Mouse (Mus musculus) limb, embryonic 14.5 days (tissue): ENCODE results near the gene Nck2. TPM values are rescaled to one million over a fixed set of nuclear protein-coding genes. Genes with fewer than 3 reads are reported as not detected.
"Not testable (repeated sequence)": the region's sequence is repeated elsewhere in the genome, so short reads cannot be mapped to it uniquely, and the experiment has no call there.

Experiments
- ATAC-seq: fragments of 200-750 bp; cut with Nextera tagmentation; 2 replicates; pipeline ENCODE4 v1.8.0; 2017; ENCODE audit warnings: low read depth, moderate number of reproducible peaks, moderate TSS enrichment; ENCODE audit not compliant: low FRiP score
- DNase-seq: peaks from one replicate; pipeline ENCODE4 v3.0.0-alpha.2; 2015; ENCODE audit warnings: low spot score
- H3K27ac ChIP-seq: fragments of 300-500 bp; sonication (generic); replicated peaks from 2 replicates; pipeline ENCODE4 v1.5.1; 2014; ENCODE audit warnings: low read depth, mild to moderate bottlenecking, low read length, moderate library complexity, mixed read lengths
- H3K27me3 ChIP-seq: fragments of 300-500 bp; sonication (generic); 2 replicates; pipeline ENCODE4 v1.6.1; 2014; ENCODE audit warnings: low read length, mixed read lengths; ENCODE audit not compliant: control insufficient read depth, insufficient read depth
- H3K36me3 ChIP-seq: fragments of 300-500 bp; sonication (generic); 2 replicates; pipeline ENCODE4 v1.6.1; 2014; ENCODE audit warnings: mild to moderate bottlenecking, low read length, moderate library complexity, mixed read lengths; ENCODE audit not compliant: control insufficient read depth, insufficient read depth
- H3K4me1 ChIP-seq: fragments of 300-500 bp; sonication (generic); 2 replicates; pipeline ENCODE4 v1.6.1; 2014; ENCODE audit warnings: antibody characterized with exemption, low read length, mixed read lengths; ENCODE audit not compliant: control insufficient read depth, insufficient read depth
- H3K4me2 ChIP-seq: fragments of 300-500 bp; sonication (generic); replicated peaks from 2 replicates; pipeline ENCODE4 v1.6.1; 2014; ENCODE audit warnings: low read depth, mild to moderate bottlenecking, low read length, moderate library complexity; ENCODE audit not compliant: severe bottlenecking
- H3K4me3 ChIP-seq: fragments of 300-500 bp; sonication (generic); replicated peaks from 2 replicates; pipeline ENCODE4 v1.5.1; 2014; ENCODE audit warnings: low read length
- H3K9ac ChIP-seq: fragments of 300-500 bp; sonication (generic); 2 replicates; pipeline ENCODE4 v1.6.1; 2014; ENCODE audit warnings: mild to moderate bottlenecking, low read depth, low read length, moderate library complexity; ENCODE audit not compliant: severe bottlenecking
- H3K9me3 ChIP-seq: fragments of 300-500 bp; sonication (generic); 2 replicates; pipeline ENCODE4 v1.6.1; 2016; ENCODE audit warnings: low read length; ENCODE audit not compliant: control insufficient read depth
- POLR2A ChIP-seq: fragments of 200-500 bp; IDR thresholded peaks from 2 replicates; pipeline ENCODE4 v1.8.0; 2012; ENCODE audit warnings: inconsistent platforms, mild to moderate bottlenecking, moderate library complexity, borderline replicate concordance; ENCODE audit not compliant: insufficient read depth, insufficient read length; ENCODE audit errors: extremely low read depth
- WGBS: fragments of 180-500 bp; shearing (Covaris S2); extraction: QIAGEN DNeasy Blood & Tissue Kit; methylation state at CpG from one replicate; pipeline ENCODE4 v1.1.7; 2014; 5-methylcytosine and 5-hydroxymethylcytosine counted together
- polyA plus RNA-seq, 2 experiments: library from polyadenylated mRNA; depleted of rRNA in 1 of 2; stranded (reverse) in 1 of 2; unstranded in 1 of 2; fragments of >200 nt; fragmentation: Nextera tagmentation in 1 of 2; extraction: Ambion mirVana in 1 of 2; gene quantifications; 2 replicates each; pipeline versions ENCODE4 v1.2.1 to v1.2.3; 2012 to 2014

The Nck2 gene
- polyA plus RNA-seq, 2 experiments, result 38.8 to 43.3 TPM

DNA sequence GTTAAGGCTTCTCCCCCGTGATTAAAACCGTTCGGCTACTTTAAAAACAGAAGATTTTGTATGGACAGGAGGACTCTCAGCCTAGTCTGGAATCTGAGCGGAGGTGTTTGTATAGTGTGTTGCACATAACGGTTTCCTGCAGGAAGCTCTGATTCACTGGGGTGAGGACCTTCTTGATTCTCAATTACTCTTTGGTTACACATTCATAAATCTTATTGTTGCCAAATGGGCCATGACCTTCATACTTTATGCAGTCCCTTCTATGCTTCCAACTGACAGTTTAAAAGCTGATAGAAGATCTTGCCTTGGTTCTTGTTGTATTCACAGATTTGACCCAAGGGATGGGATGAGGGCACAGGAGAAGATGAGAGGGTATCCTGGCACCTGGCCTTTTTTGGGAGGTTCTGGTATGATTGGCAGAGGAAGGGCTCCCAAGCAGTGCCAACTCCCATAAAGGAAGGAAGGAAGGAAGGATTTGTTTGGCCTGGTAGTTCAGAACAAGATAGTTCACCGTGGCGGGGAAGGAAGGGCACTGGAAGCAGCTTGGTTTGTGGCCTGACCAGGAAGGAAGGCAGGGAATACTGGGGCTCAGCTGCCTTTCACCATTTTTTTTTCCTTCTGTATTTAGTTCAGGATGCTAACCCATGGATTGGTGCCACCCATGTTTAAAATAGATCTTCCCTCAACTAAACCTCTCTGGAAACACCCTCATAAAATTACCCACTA lies 86.1 kb downstream of the Nck2 start:
- no peak for DNase-seq
- WGBS, result 62% methylated on average over 7 of the region's 7 CpGs
- no peak overlapping the region for H3K4me2 ChIP-seq
- H3K9ac ChIP-seq, result no peak overlapping the region
- H3K4me3 ChIP-seq, result no peak overlapping the region
- no peaks in the 10 kb centered on the region for H3K9me3 ChIP-seq
- H3K36me3 ChIP-seq, result 0 out of 2 replicates have a peak, but pooled peaks cover 8% of the 10 kb centered on the region
- no peak overlapping the region for H3K27ac ChIP-seq
- no peaks in the 10 kb centered on the region for H3K27me3 ChIP-seq
- H3K4me1 ChIP-seq, result peaks cover 15% of the 10 kb centered on the region
- no peak for ATAC-seq
- no peak for TF ChIP-seq POLR2A

DNA sequence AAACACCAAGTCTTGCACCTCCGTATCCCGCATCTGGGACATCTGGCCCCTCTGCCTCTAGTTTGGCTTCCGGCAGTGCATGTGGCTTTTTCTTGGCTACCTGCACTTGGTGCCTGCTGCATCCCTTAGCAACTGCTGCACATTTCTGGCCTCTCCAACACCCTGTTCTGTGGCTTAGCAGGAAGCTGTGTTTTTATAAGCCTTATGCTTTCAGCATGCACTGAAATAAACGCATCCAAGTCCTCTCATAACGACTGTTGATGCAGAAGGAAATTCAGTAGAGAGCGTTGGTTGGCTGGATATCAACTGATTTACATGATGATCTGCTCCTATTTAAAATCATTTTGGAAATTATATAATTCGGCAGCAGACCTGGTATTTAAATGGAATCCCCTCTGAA lies 86.9 kb downstream of the Nck2 start:
- no peak overlapping the region for H3K27ac ChIP-seq
- DNase-seq, result no peak
- 47% methylated on average over 7 of the region's 7 CpGs for WGBS
- 0 out of 2 replicates have a peak, but pooled peaks cover 8% of the 10 kb centered on the region for H3K36me3 ChIP-seq
- no peak overlapping the region for H3K4me2 ChIP-seq
- H3K9ac ChIP-seq, result no peak overlapping the region
- H3K9me3 ChIP-seq, result no peaks in the 10 kb centered on the region
- no peak for TF ChIP-seq POLR2A
- no peak overlapping the region for H3K4me3 ChIP-seq
- no peaks in the 10 kb centered on the region for H3K27me3 ChIP-seq
- ATAC-seq, result no peak
- H3K4me1 ChIP-seq, result peaks cover 15% of the 10 kb centered on the region

DNA sequence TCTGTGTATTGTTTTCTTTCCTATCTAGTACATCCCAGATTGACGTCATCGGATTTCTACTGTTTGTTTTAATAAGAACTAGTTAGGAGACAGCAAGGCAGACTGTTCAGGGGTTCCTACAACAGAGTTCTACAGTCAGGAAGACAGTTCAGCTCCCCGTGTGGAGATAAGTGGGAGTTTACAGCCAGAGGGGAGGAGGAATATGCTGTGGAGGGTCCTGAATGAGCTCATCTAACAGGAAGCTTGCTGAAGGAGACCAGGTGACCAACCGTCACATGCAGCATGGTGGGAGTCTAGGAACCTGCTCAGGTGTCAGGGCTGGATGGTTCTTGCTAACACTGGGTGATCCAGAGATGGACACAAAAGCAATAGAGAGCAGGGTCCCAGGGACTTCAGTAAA lies 87.9 kb downstream of the Nck2 start:
- Histone ChIP-seq H3K4me2 (no peak overlapping the region), H3K36me3 (0 out of 2 replicates have a peak, but pooled peaks cover 8% of the 10 kb centered on the region), H3K9ac (no peak overlapping the region), H3K27me3 (no peaks in the 10 kb centered on the region), H3K27ac (no peak overlapping the region), H3K4me3 (no peak overlapping the region), H3K4me1 (peaks cover 13% of the 10 kb centered on the region), H3K9me3 (no peaks in the 10 kb centered on the region)
- ATAC-seq, result no peak
- DNase-seq, result no peak
- WGBS, result 77% methylated on average over 4 of the region's 4 CpGs
- no peak for TF ChIP-seq POLR2A

DNA sequence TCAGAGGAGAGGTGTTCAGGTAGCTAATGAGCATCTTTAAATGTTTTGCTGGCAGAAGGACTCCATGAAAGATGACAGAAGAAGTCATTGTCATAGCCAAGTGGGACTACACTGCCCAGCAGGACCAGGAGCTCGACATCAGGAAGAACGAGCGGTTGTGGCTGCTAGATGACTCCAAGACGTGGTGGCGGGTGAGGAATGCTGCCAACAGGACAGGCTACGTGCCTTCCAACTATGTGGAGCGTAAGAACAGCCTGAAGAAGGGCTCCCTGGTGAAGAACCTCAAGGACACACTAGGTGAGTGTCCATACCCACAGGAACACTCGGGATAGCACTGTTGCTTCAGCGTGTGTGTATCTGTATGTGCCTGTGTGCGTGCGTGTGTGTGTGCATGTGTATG lies 89.1 kb downstream of the Nck2 start:
- DNase-seq, H3K27ac ChIP-seq, H3K27me3 ChIP-seq, H3K4me3 ChIP-seq, H3K36me3 ChIP-seq, H3K9me3 ChIP-seq, H3K9ac ChIP-seq, ATAC-seq, H3K4me2 ChIP-seq: not testable (repeated sequence)
- WGBS, result 91% methylated on average over 11 of the region's 11 CpGs
- peaks cover 12% of the 10 kb centered on the region for H3K4me1 ChIP-seq

DNA sequence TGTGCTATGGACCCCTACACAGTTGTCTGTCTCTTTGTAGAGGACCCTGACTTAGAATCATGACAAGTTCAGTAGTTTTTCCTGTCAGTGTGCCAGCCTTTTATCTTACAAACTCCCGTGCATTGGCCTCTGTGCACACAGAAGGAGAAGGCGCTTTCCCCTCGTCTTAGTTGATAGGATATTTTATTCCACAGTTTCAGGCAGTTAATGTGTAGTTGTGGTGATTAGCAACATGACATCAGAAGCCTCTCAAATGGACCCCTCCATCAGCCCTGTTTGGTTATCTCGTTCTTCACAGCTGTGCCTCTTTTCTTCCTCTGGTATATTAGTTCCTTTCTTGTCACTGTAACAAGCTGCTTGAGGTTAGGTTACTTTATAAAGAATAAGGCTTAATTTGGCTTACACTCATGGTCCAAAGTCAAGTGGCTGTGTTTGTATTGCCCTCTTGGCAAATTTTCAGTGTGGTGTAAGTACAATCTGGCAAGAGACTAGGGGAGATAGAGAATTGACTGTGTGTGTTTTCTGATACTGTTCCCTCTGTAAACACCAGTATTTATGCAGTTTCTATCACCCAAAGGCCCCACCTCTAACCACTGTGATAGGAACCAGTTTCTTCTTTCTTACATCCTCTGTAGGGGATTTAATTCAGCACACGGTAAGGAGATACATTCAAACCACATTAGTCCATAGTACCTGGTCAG lies 89.8 kb downstream of the Nck2 start:
- H3K4me2 ChIP-seq, result no peak overlapping the region
- DNase-seq (no peak), ATAC-seq (no peak)
- no peak overlapping the region for H3K27ac ChIP-seq
- 92% methylated on average over 5 of the region's 5 CpGs for WGBS
- no peak for TF ChIP-seq POLR2A
- H3K27me3 ChIP-seq, result no peaks in the 10 kb centered on the region
- peaks cover 12% of the 10 kb centered on the region for H3K4me1 ChIP-seq
- H3K9me3 ChIP-seq, result no peaks in the 10 kb centered on the region
- no peak overlapping the region for H3K9ac ChIP-seq
- 0 out of 2 replicates have a peak, but pooled peaks cover 8% of the 10 kb centered on the region for H3K36me3 ChIP-seq
- H3K4me3 ChIP-seq, result no peak overlapping the region
